Mouse (Mus musculus) ovary, adult 10 weeks (tissue): ENCODE results near the gene Prr23a3. TPM values are rescaled to one million over a fixed set of nuclear protein-coding genes. Genes with fewer than 3 reads are reported as not detected.

Experiments
- polyA plus RNA-seq: library from polyadenylated mRNA; stranded (reverse); fragments of 350-450 nt; fragmentation: Illumina TruSeq; extraction: RNeasy Lipid Tissue Mini Kit (QIAGEN cat#74804); gene quantifications from one replicate; pipeline ENCODE4 v1.2.3, GENCODE M21; 2014

The Prr23a3 gene
- 0.26 TPM for polyA plus RNA-seq

GRCm38 (mm10) chr9:98864571-98864970, at the start of gene Prr23a3:
Gene Prr23a3, plus strand, starts transcription at chr9:98864767.

GRCm38 (mm10) chr9:98842117-98842516, 22.4 kb upstream of the Prr23a3 start, which contains the start of gene Prr23a1:
Gene Prr23a1, plus strand, starts transcription at chr9:98842503.

DNA sequence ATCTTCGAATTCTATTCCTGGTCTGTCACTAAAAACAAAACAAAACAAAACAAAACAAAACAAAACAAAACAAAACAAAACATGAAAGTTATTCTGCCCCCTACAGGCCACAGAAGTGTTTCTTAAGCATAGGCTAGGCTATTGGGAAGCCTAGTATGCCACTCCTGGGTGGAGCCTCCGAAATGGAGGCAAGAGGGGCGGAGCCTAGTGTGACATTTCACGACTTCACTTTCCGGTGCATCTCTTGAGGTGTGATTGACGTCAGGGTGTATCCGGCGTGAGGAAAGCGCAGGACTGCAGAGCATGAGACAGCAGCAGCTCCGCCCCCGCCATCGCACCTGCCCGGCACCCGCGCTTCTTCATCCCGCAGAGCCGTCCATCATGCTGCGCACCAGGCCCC, 8.4 kb upstream of the Prr23a3 start, which contains the start of gene Prr23a2:
Gene Prr23a2 (plus strand): TSS at position 285 of the 400 bp plus-strand sequence.

DNA sequence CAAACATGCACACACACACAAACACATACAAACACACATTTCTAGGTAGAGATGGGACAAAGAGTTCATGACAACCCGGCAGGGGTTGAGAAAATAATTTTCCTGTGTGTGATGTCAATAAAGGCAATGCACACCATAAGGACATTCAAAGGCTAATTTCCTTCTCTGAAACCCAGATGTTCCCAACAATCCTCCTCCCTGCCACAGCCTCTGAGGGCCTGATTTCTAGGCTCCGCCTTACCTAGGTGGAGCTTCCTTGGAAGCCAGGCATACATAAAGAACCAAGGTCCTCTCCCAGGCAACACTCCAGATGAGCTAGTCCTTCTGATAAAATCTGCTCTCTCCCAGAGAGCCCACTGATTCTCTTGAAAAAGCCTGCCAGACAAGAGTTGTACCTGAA, 38.3 kb downstream of the Prr23a3 start, which contains the start of gene 7420426K07Rik:
Gene 7420426K07Rik (plus strand): TSS at position 301 of the 400 bp plus-strand sequence.

Other genes with a start within 250 kb of the Prr23a3 start
- gene Prr23a1, start 22.3 kb upstream of the Prr23a3 start, polyA plus RNA-seq, result not detected
- not detected for gene Prr23a2, start 8.3 kb upstream of the Prr23a3 start, polyA plus RNA-seq
- 3.1 TPM for gene 7420426K07Rik, start 38.4 kb downstream of the Prr23a3 start, polyA plus RNA-seq
- gene Foxl2, start 90.5 kb downstream of the Prr23a3 start, polyA plus RNA-seq, result 94.5 TPM
- gene Faim, start 121.6 kb downstream of the Prr23a3 start, polyA plus RNA-seq, result 28.1 TPM
- gene Gm1123, start 170.9 kb downstream of the Prr23a3 start, polyA plus RNA-seq, result not detected